ENCODE assay signal across 15 mouse cellular contexts in the genomic region with DNA sequence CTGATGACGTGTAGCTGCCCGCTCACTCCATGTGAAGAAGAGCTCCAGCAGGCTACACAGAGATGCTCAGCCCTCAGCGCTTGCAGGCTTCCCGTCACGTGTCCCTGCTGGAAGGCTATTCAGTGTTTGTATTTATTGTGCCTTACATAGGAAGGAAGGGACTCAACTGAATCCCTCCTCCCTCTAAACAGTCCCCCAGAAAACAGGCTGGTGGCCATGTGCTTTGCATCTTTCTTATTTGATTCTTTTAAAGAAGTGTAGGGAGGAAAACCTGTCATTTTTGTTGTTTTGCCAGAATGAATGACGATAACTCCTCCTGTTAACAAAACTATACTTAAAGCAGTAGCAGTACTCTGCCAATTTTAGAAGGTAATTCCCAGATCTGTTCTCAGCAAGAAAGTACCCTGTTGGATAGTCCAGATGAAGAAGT. TPM values are rescaled to one million over a fixed set of nuclear protein-coding genes. Genes with fewer than 3 reads are reported as not detected.
DNase-seq lines count a peak whose midpoint lies in the region; ATAC-seq lines count a peak whose summit lies in the region.
"Had no signal": no experiment of that assay in that cellular context is flagged by ENCODE, and none has a peak within 500 bp of the region (broad histone marks: within the 10 kb centered on the region; RNA-seq: fewer than 3 reads in every experiment).

No protein-coding gene starts in this region.

- no peak overlapping the region for H3K27ac ChIP-seq in forebrain, embryonic 15.5 days (replicated peaks)
- no peak overlapping the region for H3K27ac ChIP-seq in forebrain, embryonic 11.5 days (ENCODE audit: low read depth, low read length)
- H3K27ac ChIP-seq in lung, embryonic 15.5 days: no peak overlapping the region
- H3K27ac ChIP-seq: liver, embryonic 13.5 days; stomach, embryonic 15.5 days had no signal

- 0 out of 2 replicates have a peak, but pooled peaks have one; percentile 28 for ATAC-seq in forebrain, embryonic 15.5 days (replicated peaks)
- no peak for ATAC-seq in forebrain, embryonic 11.5 days (replicated peaks; ENCODE audit: low FRiP score)
- ATAC-seq in lung, embryonic 15.5 days (ENCODE audit: borderline replicate concordance, extremely low read depth, low FRiP score, low TSS enrichment): peak; percentile 47; the same call in 1 of the 2 replicates
- no peak for ATAC-seq in granulocyte monocyte progenitor cell, adult 5-6 weeks (replicated peaks; ENCODE audit: poor library complexity, severe bottlenecking)
- no peak for ATAC-seq in erythroid progenitor cell, adult 5-6 weeks (replicated peaks; ENCODE audit: low FRiP score, poor library complexity, severe bottlenecking)

- no peak overlapping the region for H3K9ac ChIP-seq in forebrain, embryonic 15.5 days (replicated peaks)
- H3K9ac ChIP-seq in forebrain, embryonic 11.5 days (ENCODE audit: low read length): no peak overlapping the region
- no peak overlapping the region for H3K9ac ChIP-seq in lung, embryonic 15.5 days
- H3K9ac ChIP-seq: liver, embryonic 13.5 days; stomach, embryonic 15.5 days had no signal

- no peak for DNase-seq in forebrain, embryonic 11.5 days (ENCODE audit: low spot score)
- peak; percentile 20 for DNase-seq in layer of hippocampus, adult 9-10 months (ENCODE audit: low spot score)
- no peak for DNase-seq in layer of hippocampus, postnatal 10 days (ENCODE audit: low spot score in 2 of 2)
- peak; percentile 63 to 77 for DNase-seq in right cerebral cortex, postnatal 10 days (ENCODE audit: low spot score in 2 of 2)
- DNase-seq: cerebellum, adult 2 months; kidney, postnatal 36 days; liver, embryonic 13.5 days; retina, postnatal 1 day had no signal

- H3K27me3 ChIP-seq in forebrain, embryonic 15.5 days: no peaks in the 10 kb centered on the region
- H3K27me3 ChIP-seq in forebrain, embryonic 11.5 days (ENCODE audit: control insufficient read depth, insufficient read depth, low read length): no peaks in the 10 kb centered on the region
- H3K27me3 ChIP-seq in lung, embryonic 15.5 days: no peaks in the 10 kb centered on the region
- H3K27me3 ChIP-seq: CH12.LX; liver, embryonic 13.5 days; megakaryocyte, embryonic 14.5 days; stomach, embryonic 15.5 days had no signal

- no peaks in the 10 kb centered on the region for H3K4me1 ChIP-seq in forebrain, embryonic 15.5 days
- no peaks in the 10 kb centered on the region for H3K4me1 ChIP-seq in forebrain, embryonic 11.5 days (replicated peaks; ENCODE audit: control insufficient read depth, insufficient read depth, low read length)
- no peaks in the 10 kb centered on the region for H3K4me1 ChIP-seq in lung, embryonic 15.5 days
- H3K4me1 ChIP-seq: liver, embryonic 13.5 days; stomach, embryonic 15.5 days had no signal

- 77% methylated on average over 6 of the region's 6 CpGs for WGBS in forebrain, embryonic 15.5 days
- 94% methylated on average over 6 of the region's 6 CpGs for WGBS in forebrain, embryonic 11.5 days
- 63% methylated on average over 6 of the region's 6 CpGs for WGBS in lung, embryonic 15.5 days

- no peaks in the 10 kb centered on the region for H3K9me3 ChIP-seq in forebrain, embryonic 15.5 days
- no peaks in the 10 kb centered on the region for H3K9me3 ChIP-seq in forebrain, embryonic 11.5 days (ENCODE audit: control insufficient read depth, low read length)
- H3K9me3 ChIP-seq in lung, embryonic 15.5 days: no peaks in the 10 kb centered on the region
- H3K9me3 ChIP-seq: liver, embryonic 13.5 days; megakaryocyte, embryonic 14.5 days; stomach, embryonic 15.5 days had no signal

- H3K4me2 ChIP-seq in forebrain, embryonic 15.5 days (replicated peaks): no peak overlapping the region
- H3K4me2 ChIP-seq in forebrain, embryonic 11.5 days (ENCODE audit: low read depth, low read length, severe bottlenecking): no peak overlapping the region
- H3K4me2 ChIP-seq in lung, embryonic 15.5 days: no peak overlapping the region
- H3K4me2 ChIP-seq: liver, embryonic 13.5 days; stomach, embryonic 15.5 days had no signal

- H3K4me3 ChIP-seq in forebrain, embryonic 15.5 days: no peak overlapping the region
- H3K4me3 ChIP-seq in forebrain, embryonic 11.5 days (ENCODE audit: low read depth, low read length): no peak overlapping the region
- H3K4me3 ChIP-seq in lung, embryonic 15.5 days: no peak overlapping the region
- H3K4me3 ChIP-seq: liver, embryonic 13.5 days; megakaryocyte, embryonic 14.5 days; stomach, embryonic 15.5 days had no signal

- H3K36me3 ChIP-seq in forebrain, embryonic 15.5 days: peaks cover 30% of the 10 kb centered on the region; the same call in 1 of the 2 replicates
- no peaks in the 10 kb centered on the region; the same call in 1 of the 2 replicates for H3K36me3 ChIP-seq in forebrain, embryonic 11.5 days (ENCODE audit: control insufficient read depth, insufficient read depth, low read length)
- H3K36me3 ChIP-seq in lung, embryonic 15.5 days: 0 out of 2 replicates have a peak, but pooled peaks cover 11% of the 10 kb centered on the region

RNA-seq across cellular contexts. Expression of gene Atp1b3, which starts 43.7 kb away (rescaled TPM):
- 137 and 150 TPM in 2 replicates for polyA plus RNA-seq in forebrain, embryonic 15.5 days (2015; fragmentation: Nextera tagmentation; extraction: Ambion mirVana)
- 169 and 170 TPM in 2 replicates for polyA plus RNA-seq in forebrain, embryonic 11.5 days (2014; fragmentation: Nextera tagmentation; extraction: Ambion mirVana)
- total RNA-seq in layer of hippocampus, postnatal 10 days (2021): 100 to 1,000 TPM in 1 of 2 experiments, 10 to 100 TPM in 1; 95.0 to 100 TPM
- polyA plus RNA-seq in lung, embryonic 15.5 days (2015; fragmentation: Nextera tagmentation; extraction: Ambion mirVana): 193 and 197 TPM in 2 replicates
- 124 and 164 TPM in 2 replicates for total RNA-seq in granulocyte monocyte progenitor cell, adult 5-6 weeks (2014; fragmentation: Nextera tagmentation)
- total RNA-seq in granulocyte monocyte progenitor cell, adult 5-6 weeks (2017): 125 and 147 TPM in 2 replicates
- 112 and 124 TPM in 2 replicates for total RNA-seq in erythroid progenitor cell, adult 5-6 weeks (2015; ENCODE audit: low replicate concordance)
- 74.0 and 75.0 TPM in 2 replicates for total RNA-seq in erythroid progenitor cell, adult 5-6 weeks (2017; ENCODE audit: low replicate concordance)

Comparison
In these comparisons a context has a peak if more than half of its experiments do, and no peak if none do; other contexts are left out.
1. ATAC-seq: peak in forebrain, embryonic 15.5 days (single experiment) and lung, embryonic 15.5 days (single experiment); none in forebrain, embryonic 11.5 days (single experiment), granulocyte monocyte progenitor cell, adult 5-6 weeks (single experiment) and erythroid progenitor cell, adult 5-6 weeks (single experiment).
2. DNase-seq: peak in layer of hippocampus, adult 9-10 months (single experiment) and right cerebral cortex, postnatal 10 days (2 of 2); none in forebrain, embryonic 11.5 days (single experiment) and layer of hippocampus, postnatal 10 days (0 of 2).